Mouse (Mus musculus) bone marrow macrophage, adult 2 months (primary cell): ENCODE results near the gene Igf2bp3. TPM values are rescaled to one million over a fixed set of nuclear protein-coding genes. Genes with fewer than 3 reads are reported as not detected.

ENCODE experiments used
- H3K27ac ChIP-seq: 2 replicates; pipeline ENCODE4 v1.5.1; 2012; ENCODE audit warnings: low read depth, low read length; ENCODE audit not compliant: insufficient read depth
- H3K4me1 ChIP-seq: 2 replicates; pipeline ENCODE4 v1.6.1; 2012; ENCODE audit warnings: low read length; ENCODE audit not compliant: control insufficient read depth, insufficient read depth
- H3K4me3 ChIP-seq: 2 replicates; pipeline ENCODE4 v1.5.1; 2012; ENCODE audit warnings: mild to moderate bottlenecking, low read length, moderate library complexity; ENCODE audit not compliant: insufficient read depth
- CTCF ChIP-seq: IDR thresholded peaks from 2 replicates; pipeline ENCODE4 v1.5.1; 2012; ENCODE audit warnings: low read depth, mild to moderate bottlenecking, low read length, moderate library complexity
- POLR2A ChIP-seq: IDR thresholded peaks from 2 replicates; pipeline ENCODE4 v1.6.1; 2012; ENCODE audit warnings: mild to moderate bottlenecking, low read depth, low read length, borderline replicate concordance
- polyA plus RNA-seq: library from polyadenylated mRNA; stranded (reverse); fragments of >200 nt; gene quantifications from 2 replicates; pipeline ENCODE4 v1.2.4, GENCODE M21; 2012; ENCODE audit not compliant: missing spikeins, insufficient read depth, insufficient read length

Igf2bp3 gene
- polyA plus RNA-seq, 1 experiment: 0.79 TPM

GRCm38 (mm10) chr6:49146461-49146860 lies 68.3 kb downstream of the Igf2bp3 start:
- TF ChIP-seq POLR2A: no peak
- TF ChIP-seq CTCF: no peak

GRCm38 (mm10) chr6:49142428-49142827 lies 72.3 kb downstream of the Igf2bp3 start:
- Histone ChIP-seq H3K4me1 (peaks cover 23% of the 10 kb centered on the region), H3K27ac (no peak overlapping the region)
- TF ChIP-seq CTCF: no peak
- TF ChIP-seq POLR2A: no peak

More at GRCm38 (mm10) chr6:49146461-49146860, 68.3 kb downstream of the Igf2bp3 start:
- H3K4me1 ChIP-seq: peaks cover 21% of the 10 kb centered on the region
- H3K27ac ChIP-seq: no peak overlapping the region
- no peak overlapping the region for H3K4me3 ChIP-seq

GRCm38 (mm10) chr6:49141125-49141524 lies 73.6 kb downstream of the Igf2bp3 start:
- TF ChIP-seq CTCF (no peak), POLR2A (no peak)
- H3K27ac ChIP-seq: no peak overlapping the region
- H3K4me1 ChIP-seq: peaks cover 14% of the 10 kb centered on the region
- H3K4me3 ChIP-seq: no peak overlapping the region

More at GRCm38 (mm10) chr6:49142428-49142827, 72.3 kb downstream of the Igf2bp3 start:
- H3K4me3 ChIP-seq: no peak overlapping the region

GRCm38 (mm10) chr6:49138159-49139051 lies 76.4 kb downstream of the Igf2bp3 start:
- TF ChIP-seq CTCF (no peak), POLR2A (no peak)
- Histone ChIP-seq H3K4me3 (no peak overlapping the region), H3K4me1 (peaks cover 9% of the 10 kb centered on the region), H3K27ac (no peak overlapping the region)

- TF ChIP-seq CTCF (no peak), POLR2A (no peak)
- Histone ChIP-seq H3K4me3 (no peak overlapping the region), H3K4me1 (peaks cover 9% of the 10 kb centered on the region), H3K27ac (no peak overlapping the region)
These were observed 78.0 kb downstream of the Igf2bp3 start for GRCm38 (mm10) chr6:49136739-49137138.

- H3K4me1 ChIP-seq: peaks cover 7% of the 10 kb centered on the region
- TF ChIP-seq CTCF: no peak
- no peak for TF ChIP-seq POLR2A
- no peak overlapping the region for H3K27ac ChIP-seq
- no peak overlapping the region for H3K4me3 ChIP-seq
These were observed 82.2 kb downstream of the Igf2bp3 start for GRCm38 (mm10) chr6:49132352-49133090.

GRCm38 (mm10) chr6:49131855-49132254 lies 82.9 kb downstream of the Igf2bp3 start:
- Histone ChIP-seq H3K27ac (no peak overlapping the region), H3K4me3 (no peak overlapping the region), H3K4me1 (peaks cover 7% of the 10 kb centered on the region)
- TF ChIP-seq POLR2A (no peak), CTCF (no peak)

- Histone ChIP-seq H3K27ac (no peak overlapping the region), H3K4me3 (no peak overlapping the region), H3K4me1 (0 out of 2 replicates have a peak, but pooled peaks cover 2% of the 10 kb centered on the region)
- TF ChIP-seq CTCF: no peak
- no peak for TF ChIP-seq POLR2A
These were observed 84.4 kb downstream of the Igf2bp3 start for GRCm38 (mm10) chr6:49130328-49130727.

- Histone ChIP-seq H3K27ac (no peak overlapping the region), H3K4me1 (peaks cover 11% of the 10 kb centered on the region), H3K4me3 (no peak overlapping the region)
- TF ChIP-seq POLR2A (no peak), CTCF (no peak)
These were observed 94.4 kb downstream of the Igf2bp3 start for GRCm38 (mm10) chr6:49120370-49120769.
